Mouse (Mus musculus): ENCODE results near the gene Ptbp3.
A peak's percentile ranks its signal among the peaks of the same experiment; 100 is the strongest.

Ptbp3 gene

DNA sequence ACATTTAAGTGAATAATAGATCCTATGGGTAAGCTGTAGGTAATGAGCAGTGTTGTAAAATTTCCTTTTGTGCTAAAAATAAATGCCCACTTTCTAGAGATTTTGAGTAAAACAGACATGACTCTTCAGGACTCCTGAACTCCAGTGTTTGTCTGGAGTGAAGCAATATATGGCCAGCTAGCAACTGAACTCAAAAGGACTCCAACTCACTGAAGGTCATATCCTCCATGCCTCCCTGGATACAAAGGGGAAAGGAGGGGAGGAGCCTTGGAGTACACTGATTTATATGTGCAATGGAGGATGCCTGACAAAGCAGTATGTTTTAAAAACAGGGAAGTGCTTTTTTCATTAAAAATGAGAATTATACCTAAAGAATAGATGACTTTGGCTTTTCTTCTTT, 77.9 kb downstream of the Ptbp3 start:
- no peak for DNase-seq

- no peak for DNase-seq
Observed at GRCm38 (mm10) chr4:59465449-59465848, 83.7 kb downstream of the Ptbp3 start.

GRCm38 (mm10) chr4:59464661-59465060, 84.5 kb downstream of the Ptbp3 start:
- no peak for DNase-seq

DNA sequence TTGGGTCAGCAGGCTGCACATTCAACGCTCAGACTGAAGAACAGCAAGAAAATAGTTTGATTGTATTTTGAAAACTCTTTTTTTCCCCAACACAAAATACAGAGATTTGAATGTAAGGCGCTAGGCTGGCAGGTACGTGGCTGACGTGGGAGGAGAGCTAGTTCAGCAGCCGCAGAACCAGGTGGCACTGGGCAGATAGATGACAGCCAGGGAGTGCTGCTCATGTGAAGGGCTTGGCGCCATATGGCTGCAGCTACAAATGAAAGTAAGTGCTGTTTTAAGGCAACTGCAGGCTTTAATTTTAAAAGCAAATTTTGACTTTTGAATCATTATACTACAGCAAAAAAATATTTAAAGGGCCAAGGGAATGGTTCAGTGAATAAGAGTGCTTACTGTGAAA, 86.7 kb downstream of the Ptbp3 start:
- no peak for DNase-seq

DNA sequence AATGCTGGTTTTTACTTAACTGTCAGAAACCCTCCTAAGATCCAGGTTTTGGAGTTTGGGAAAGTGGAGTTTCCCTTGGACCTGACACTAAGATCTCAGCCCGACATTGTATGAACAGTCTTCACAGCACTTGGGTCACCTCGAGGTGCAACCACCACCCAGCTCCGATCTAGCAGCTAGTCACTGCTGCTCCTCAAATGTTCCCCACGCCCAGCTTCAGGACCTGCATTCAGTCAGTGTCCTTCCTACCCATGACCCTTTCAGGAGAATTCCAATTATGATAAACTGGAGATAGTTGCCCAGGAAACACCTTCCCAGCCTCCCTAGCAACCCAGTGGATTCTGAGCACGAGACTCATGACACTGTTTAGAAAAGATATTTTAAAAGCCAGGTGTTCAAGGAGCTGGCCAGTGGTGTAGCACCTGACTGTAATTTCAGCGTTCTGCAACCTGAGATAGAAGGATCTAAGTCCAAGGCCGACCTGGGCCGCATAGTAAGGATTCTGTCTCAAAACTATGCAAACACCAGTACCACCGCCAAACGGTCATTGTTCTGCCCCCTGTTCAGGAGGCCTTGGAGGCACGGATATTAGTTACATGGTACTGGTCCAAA, 87.9 kb downstream of the Ptbp3 start:
- DNase-seq = no peak

- no peak for DNase-seq
Observed at GRCm38 (mm10) chr4:59459216-59459955, 89.8 kb downstream of the Ptbp3 start.

DNA sequence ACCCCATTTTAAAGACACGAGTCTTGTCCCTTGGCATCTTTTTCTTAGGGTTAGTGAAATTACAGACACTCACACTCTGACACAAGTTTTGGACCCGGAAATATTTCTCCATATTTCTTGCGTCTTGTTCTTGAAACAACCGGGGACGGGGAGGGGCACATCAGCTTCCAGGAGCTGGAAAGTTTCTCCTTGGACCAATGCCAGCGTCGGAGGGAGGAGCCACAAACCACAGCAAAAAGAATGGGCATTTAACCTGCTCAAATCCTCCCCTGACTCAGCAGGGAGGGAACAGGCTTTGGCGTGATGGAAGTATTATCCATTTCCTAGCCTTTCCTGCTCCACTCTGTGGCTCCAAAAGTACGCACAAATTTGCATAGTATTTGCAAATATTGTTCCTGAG, 91.2 kb downstream of the Ptbp3 start:
- peak; percentile 84 for DNase-seq

DNA sequence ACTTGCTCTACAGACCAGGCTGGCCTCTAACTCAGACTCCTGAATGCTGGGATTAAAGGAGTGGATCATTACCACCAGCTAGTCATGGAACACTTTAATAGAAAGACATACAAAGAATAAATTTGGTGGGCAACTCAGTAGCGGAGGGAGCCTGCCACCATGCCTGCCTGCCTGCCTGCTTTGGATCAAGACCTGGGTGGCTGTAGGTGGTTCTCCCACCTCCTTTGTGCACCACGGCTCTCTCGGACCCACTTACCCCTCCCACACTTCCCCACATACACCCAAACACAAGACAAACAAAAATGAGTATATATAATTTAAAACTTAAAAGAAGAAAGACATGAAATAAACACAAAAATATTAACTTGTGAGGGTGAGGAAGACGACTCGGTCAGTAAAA, 92.1 kb downstream of the Ptbp3 start:
- DNase-seq = no peak

DNA sequence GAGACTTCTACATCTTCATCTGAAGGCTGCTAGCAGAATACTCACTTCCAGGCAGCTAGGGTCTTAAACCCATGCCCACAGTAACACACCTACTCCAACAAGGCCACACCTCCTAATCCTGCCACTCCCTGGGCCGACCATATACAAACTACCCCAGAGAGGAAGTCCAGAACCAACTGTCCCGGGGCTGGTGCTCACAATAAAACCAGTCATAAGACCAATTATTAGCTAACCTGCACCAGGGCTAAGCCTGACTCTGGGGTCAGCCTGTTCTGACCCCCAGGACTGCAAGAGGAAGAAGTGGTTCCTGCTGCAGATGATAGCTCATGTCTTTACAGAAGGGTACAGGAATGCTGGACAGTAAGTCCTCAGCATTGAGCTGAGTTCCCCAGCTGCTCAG, 93.7 kb downstream of the Ptbp3 start:
- no peak for DNase-seq

- DNase-seq = no peak
Observed at GRCm38 (mm10) chr4:59454046-59454445, 95.1 kb downstream of the Ptbp3 start.

- peak; percentile 62 for DNase-seq
Observed at GRCm38 (mm10) chr4:59452503-59452933, 96.6 kb downstream of the Ptbp3 start.

- DNase-seq = no peak
Observed at GRCm38 (mm10) chr4:59450906-59451305, 98.3 kb downstream of the Ptbp3 start.

GRCm38 (mm10) chr4:59450234-59450854, 98.8 kb downstream of the Ptbp3 start:
- DNase-seq = no peak

DNA sequence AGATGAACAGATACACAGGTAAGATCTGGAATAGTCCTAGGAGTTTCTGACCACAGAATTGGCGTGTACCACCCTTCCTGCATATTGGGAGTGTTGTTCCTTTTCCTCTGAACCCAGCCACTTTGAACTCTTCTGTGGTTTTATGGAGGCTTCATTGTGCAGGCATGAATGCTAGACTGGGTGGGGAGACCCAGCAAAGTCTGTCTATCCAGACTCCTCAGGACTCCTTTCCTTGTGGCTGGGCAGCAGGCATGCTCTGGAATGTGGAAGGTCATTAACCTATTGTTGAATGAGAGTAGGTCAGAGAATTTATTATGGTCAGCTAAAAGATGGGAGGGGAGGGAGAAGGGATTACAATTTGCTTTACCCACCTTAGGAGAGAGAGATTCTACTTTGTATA, 101.9 kb downstream of the Ptbp3 start:
- peak; percentile 45 for DNase-seq

- DNase-seq = peak; percentile 28
Observed at GRCm38 (mm10) chr4:59445516-59445915, 103.6 kb downstream of the Ptbp3 start.

- no peak for DNase-seq
Observed at GRCm38 (mm10) chr4:59444994-59445393, 104.2 kb downstream of the Ptbp3 start.

- no peak for DNase-seq
Observed at GRCm38 (mm10) chr4:59444085-59444484, 105.1 kb downstream of the Ptbp3 start.

- no peak for DNase-seq
Observed at GRCm38 (mm10) chr4:59441265-59441664, 107.9 kb downstream of the Ptbp3 start.

GRCm38 (mm10) chr4:59439960-59440359, 109.2 kb downstream of the Ptbp3 start:
- DNase-seq = peak; percentile 50

GRCm38 (mm10) chr4:59439041-59439440, 110.1 kb downstream of the Ptbp3 start:
- no peak for DNase-seq

- peak; percentile 77 for DNase-seq
Observed at GRCm38 (mm10) chr4:59437990-59438854, 110.9 kb downstream of the Ptbp3 start, which contains the start of gene Susd1. Gene Susd1 (minus strand): TSS chr4:59438633.

- no peak for DNase-seq
Observed at GRCm38 (mm10) chr4:59435951-59436350, 113.2 kb downstream of the Ptbp3 start.

GRCm38 (mm10) chr4:59434039-59434438, 115.1 kb downstream of the Ptbp3 start:
- DNase-seq = peak; percentile 36

All from kidney, postnatal 14 days (tissue).